Mouse (Mus musculus) retina, postnatal 1 day (tissue): ENCODE measurements around the gene Myo1e.

ENCODE experiments used
- DNase-seq: peaks from one replicate; pipeline ENCODE4 v3.0.0-alpha.2; 2012

The Myo1e gene

GRCm38 (mm10) chr9:70207151-70207831 is at the start of gene Myo1e:
Gene Myo1e, plus strand, starts transcription at chr9:70207350.
- peak; percentile 97 for DNase-seq

- no peak for DNase-seq
These were observed 47.1 kb upstream of the Myo1e start for GRCm38 (mm10) chr9:70160071-70160470.

GRCm38 (mm10) chr9:70168973-70169372 is 38.2 kb upstream of the Myo1e start:
- no peak for DNase-seq

- DNase-seq, result peak; percentile 12
These were observed 32.8 kb upstream of the Myo1e start for GRCm38 (mm10) chr9:70174291-70174848.

GRCm38 (mm10) chr9:70174896-70175295 is 32.3 kb upstream of the Myo1e start:
- no peak for DNase-seq

GRCm38 (mm10) chr9:70176291-70176690 is 30.9 kb upstream of the Myo1e start:
- DNase-seq, result no peak

- peak; percentile 66 for DNase-seq
These were observed 25.4 kb upstream of the Myo1e start for GRCm38 (mm10) chr9:70181719-70182118.

- no peak for DNase-seq
These were observed 24.5 kb upstream of the Myo1e start for GRCm38 (mm10) chr9:70182639-70183038.

GRCm38 (mm10) chr9:70192336-70192735 is 14.8 kb upstream of the Myo1e start:
- DNase-seq, result no peak

- DNase-seq, result no peak
These were observed 12.5 kb upstream of the Myo1e start for GRCm38 (mm10) chr9:70194622-70195021.

GRCm38 (mm10) chr9:70196956-70197659 is 10.0 kb upstream of the Myo1e start:
- no peak for DNase-seq

- no peak for DNase-seq
These were observed 9.2 kb upstream of the Myo1e start for GRCm38 (mm10) chr9:70197992-70198391.

- DNase-seq, result peak; percentile 52
These were observed 4.4 kb upstream of the Myo1e start for GRCm38 (mm10) chr9:70202753-70203152.

- DNase-seq, result peak; percentile 53
These were observed 3.7 kb upstream of the Myo1e start for GRCm38 (mm10) chr9:70203267-70204076.

GRCm38 (mm10) chr9:70207981-70208521 is 901 bp downstream of the Myo1e start:
- peak; percentile 50 for DNase-seq

- no peak for DNase-seq
These were observed 1.6 kb downstream of the Myo1e start for GRCm38 (mm10) chr9:70208751-70209150.

- DNase-seq, result no peak
These were observed 2.3 kb downstream of the Myo1e start for GRCm38 (mm10) chr9:70209296-70210049.

GRCm38 (mm10) chr9:70211638-70212037 is 4.5 kb downstream of the Myo1e start:
- no peak for DNase-seq

GRCm38 (mm10) chr9:70216517-70216916 is 9.4 kb downstream of the Myo1e start:
- no peak for DNase-seq

GRCm38 (mm10) chr9:70219295-70219931 is 12.3 kb downstream of the Myo1e start:
- no peak for DNase-seq

- DNase-seq, result no peak
These were observed 13.5 kb downstream of the Myo1e start for GRCm38 (mm10) chr9:70220461-70221170.
